Mouse (Mus musculus): ENCODE data around the gene Prox1. TPM values are rescaled to one million over a fixed set of nuclear protein-coding genes. Genes with fewer than 3 reads are reported as not detected.

The Prox1 gene
- 8.5 and 9.0 TPM in 2 replicates for polyA plus RNA-seq (2014; fragmentation: Nextera tagmentation; extraction: Ambion mirVana)

- Histone ChIP-seq H3K36me3 (ENCODE audit: control insufficient read depth, insufficient read depth, low read length) (no peaks in the 10 kb centered on the region), H3K4me2 (replicated peaks; ENCODE audit: low read depth, low read length) (peak within 1 kb of the TSS; percentile 81), H3K9ac (ENCODE audit: low read depth, low read length) (peak within 1 kb of the TSS; percentile 70), H3K27ac (ENCODE audit: low read depth, low read length) (peak within 1 kb of the TSS; percentile 94), H3K4me3 (ENCODE audit: low read depth, low read length) (peak within 1 kb of the TSS; percentile 80), H3K27me3 (ENCODE audit: control insufficient read depth, insufficient read depth, low read length) (peaks cover 14% of the 10 kb centered on the region), H3K9me3 (ENCODE audit: control insufficient read depth, low read length) (no peaks in the 10 kb centered on the region), H3K4me1 (replicated peaks; ENCODE audit: control insufficient read depth, insufficient read depth, low read length) (peaks cover 7% of the 10 kb centered on the region)
- DNase-seq (ENCODE audit: low spot score) (peak; percentile 86), ATAC-seq (ENCODE audit: low FRiP score) (peak; percentile 88)
- under 1% methylated on average over 57 of the region's 62 CpGs for WGBS
These were observed at the start of gene Prox1 for GRCm38 (mm10) chr1:190169911-190170818. Gene Prox1, minus strand, starts transcription at chr1:190170714.

GRCm38 (mm10) chr1:190216621-190217020, 46.1 kb upstream of the Prox1 start:
- H3K27me3 ChIP-seq (ENCODE audit: control insufficient read depth, insufficient read depth, low read length) = no peaks in the 10 kb centered on the region
- ATAC-seq (ENCODE audit: low FRiP score) = no peak
- H3K27ac ChIP-seq (ENCODE audit: low read depth, low read length) = no peak overlapping the region

GRCm38 (mm10) chr1:190214626-190215025, 44.1 kb upstream of the Prox1 start:
- no peak for ATAC-seq (ENCODE audit: low FRiP score)
- Histone ChIP-seq H3K9me3 (ENCODE audit: control insufficient read depth, low read length) (no peaks in the 10 kb centered on the region), H3K27ac (ENCODE audit: low read depth, low read length) (no peak overlapping the region), H3K36me3 (ENCODE audit: control insufficient read depth, insufficient read depth, low read length) (no peaks in the 10 kb centered on the region), H3K27me3 (ENCODE audit: control insufficient read depth, insufficient read depth, low read length) (no peaks in the 10 kb centered on the region), H3K4me2 (replicated peaks; ENCODE audit: low read depth, low read length) (no peak overlapping the region), H3K4me1 (replicated peaks; ENCODE audit: control insufficient read depth, insufficient read depth, low read length) (no peaks in the 10 kb centered on the region), H3K4me3 (ENCODE audit: low read depth, low read length) (no peak overlapping the region), H3K9ac (ENCODE audit: low read depth, low read length) (no peak overlapping the region)
- DNase-seq (ENCODE audit: low spot score) = no peak
- WGBS = 64% methylated on average over 7 of the region's 7 CpGs

More at GRCm38 (mm10) chr1:190216621-190217020, 46.1 kb upstream of the Prox1 start:
- Histone ChIP-seq H3K9me3 (ENCODE audit: control insufficient read depth, low read length) (no peaks in the 10 kb centered on the region), H3K4me3 (ENCODE audit: low read depth, low read length) (no peak overlapping the region), H3K36me3 (ENCODE audit: control insufficient read depth, insufficient read depth, low read length) (no peaks in the 10 kb centered on the region), H3K4me2 (replicated peaks; ENCODE audit: low read depth, low read length) (no peak overlapping the region), H3K9ac (ENCODE audit: low read depth, low read length) (no peak overlapping the region), H3K4me1 (replicated peaks; ENCODE audit: control insufficient read depth, insufficient read depth, low read length) (no peaks in the 10 kb centered on the region)
- 73% methylated on average over 15 of the region's 15 CpGs for WGBS
- DNase-seq (ENCODE audit: low spot score) = no peak

- Histone ChIP-seq H3K4me3 (ENCODE audit: low read depth, low read length) (no peak overlapping the region), H3K9ac (ENCODE audit: low read depth, low read length) (no peak overlapping the region), H3K27ac (ENCODE audit: low read depth, low read length) (no peak overlapping the region), H3K9me3 (ENCODE audit: control insufficient read depth, low read length) (no peaks in the 10 kb centered on the region), H3K36me3 (ENCODE audit: control insufficient read depth, insufficient read depth, low read length) (no peaks in the 10 kb centered on the region), H3K4me2 (replicated peaks; ENCODE audit: low read depth, low read length) (no peak overlapping the region), H3K4me1 (replicated peaks; ENCODE audit: control insufficient read depth, insufficient read depth, low read length) (no peaks in the 10 kb centered on the region), H3K27me3 (ENCODE audit: control insufficient read depth, insufficient read depth, low read length) (no peaks in the 10 kb centered on the region)
- no peak for DNase-seq (ENCODE audit: low spot score)
- 89% methylated on average over 6 of the region's 6 CpGs for WGBS
- ATAC-seq (ENCODE audit: low FRiP score) = no peak
These were observed 42.7 kb upstream of the Prox1 start for GRCm38 (mm10) chr1:190213175-190213574.

GRCm38 (mm10) chr1:190207246-190207645, 36.7 kb upstream of the Prox1 start:
- H3K9me3 ChIP-seq (ENCODE audit: control insufficient read depth, low read length) = no peaks in the 10 kb centered on the region
- ATAC-seq (ENCODE audit: low FRiP score) = no peak
- H3K27me3 ChIP-seq (ENCODE audit: control insufficient read depth, insufficient read depth, low read length) = no peaks in the 10 kb centered on the region
- no peak overlapping the region for H3K4me3 ChIP-seq (ENCODE audit: low read depth, low read length)
- no peak overlapping the region for H3K27ac ChIP-seq (ENCODE audit: low read depth, low read length)
- no peak overlapping the region for H3K9ac ChIP-seq (ENCODE audit: low read depth, low read length)
- H3K4me2 ChIP-seq (replicated peaks; ENCODE audit: low read depth, low read length) = no peak overlapping the region
- H3K36me3 ChIP-seq (ENCODE audit: control insufficient read depth, insufficient read depth, low read length) = no peaks in the 10 kb centered on the region
- WGBS = 88% methylated on average over 8 of the region's 8 CpGs
- H3K4me1 ChIP-seq (replicated peaks; ENCODE audit: control insufficient read depth, insufficient read depth, low read length) = no peaks in the 10 kb centered on the region
- no peak for DNase-seq (ENCODE audit: low spot score)

- ATAC-seq (ENCODE audit: low FRiP score) (no peak), DNase-seq (ENCODE audit: low spot score) (no peak)
- Histone ChIP-seq H3K27me3 (ENCODE audit: control insufficient read depth, insufficient read depth, low read length) (no peaks in the 10 kb centered on the region), H3K4me1 (replicated peaks; ENCODE audit: control insufficient read depth, insufficient read depth, low read length) (no peaks in the 10 kb centered on the region), H3K36me3 (ENCODE audit: control insufficient read depth, insufficient read depth, low read length) (no peaks in the 10 kb centered on the region), H3K27ac (ENCODE audit: low read depth, low read length) (no peak overlapping the region), H3K9ac (ENCODE audit: low read depth, low read length) (no peak overlapping the region), H3K4me2 (replicated peaks; ENCODE audit: low read depth, low read length) (no peak overlapping the region), H3K9me3 (ENCODE audit: control insufficient read depth, low read length) (no peaks in the 10 kb centered on the region), H3K4me3 (ENCODE audit: low read depth, low read length) (no peak overlapping the region)
- 94% methylated on average over 2 of the region's 2 CpGs for WGBS
These were observed 35.2 kb upstream of the Prox1 start for GRCm38 (mm10) chr1:190205691-190206090.

GRCm38 (mm10) chr1:190204378-190205070, 34.0 kb upstream of the Prox1 start:
- DNase-seq (ENCODE audit: low spot score) (no peak), ATAC-seq (ENCODE audit: low FRiP score) (no peak)
- no peaks in the 10 kb centered on the region for H3K4me1 ChIP-seq (replicated peaks; ENCODE audit: control insufficient read depth, insufficient read depth, low read length)

GRCm38 (mm10) chr1:190201696-190202095, 31.2 kb upstream of the Prox1 start:
- Histone ChIP-seq H3K4me2 (replicated peaks; ENCODE audit: low read depth, low read length) (no peak overlapping the region), H3K4me1 (replicated peaks; ENCODE audit: control insufficient read depth, insufficient read depth, low read length) (no peaks in the 10 kb centered on the region)

More at GRCm38 (mm10) chr1:190204378-190205070, 34.0 kb upstream of the Prox1 start:
- no peak overlapping the region for H3K4me2 ChIP-seq (replicated peaks; ENCODE audit: low read depth, low read length)
- 33% methylated on average over 10 of the region's 10 CpGs for WGBS
- H3K4me3 ChIP-seq (ENCODE audit: low read depth, low read length) = no peak overlapping the region
- no peaks in the 10 kb centered on the region for H3K9me3 ChIP-seq (ENCODE audit: control insufficient read depth, low read length)
- H3K9ac ChIP-seq (ENCODE audit: low read depth, low read length) = no peak overlapping the region
- H3K27me3 ChIP-seq (ENCODE audit: control insufficient read depth, insufficient read depth, low read length) = no peaks in the 10 kb centered on the region
- H3K36me3 ChIP-seq (ENCODE audit: control insufficient read depth, insufficient read depth, low read length) = no peaks in the 10 kb centered on the region
- H3K27ac ChIP-seq (ENCODE audit: low read depth, low read length) = no peak overlapping the region

More at GRCm38 (mm10) chr1:190201696-190202095, 31.2 kb upstream of the Prox1 start:
- WGBS = 93% methylated on average over 6 of the region's 6 CpGs
- H3K36me3 ChIP-seq (ENCODE audit: control insufficient read depth, insufficient read depth, low read length) = no peaks in the 10 kb centered on the region
- ATAC-seq (ENCODE audit: low FRiP score) (no peak), DNase-seq (ENCODE audit: low spot score) (no peak)
- no peak overlapping the region for H3K27ac ChIP-seq (ENCODE audit: low read depth, low read length)
- no peak overlapping the region for H3K9ac ChIP-seq (ENCODE audit: low read depth, low read length)
- no peak overlapping the region for H3K4me3 ChIP-seq (ENCODE audit: low read depth, low read length)
- no peaks in the 10 kb centered on the region for H3K27me3 ChIP-seq (ENCODE audit: control insufficient read depth, insufficient read depth, low read length)
- H3K9me3 ChIP-seq (ENCODE audit: control insufficient read depth, low read length) = no peaks in the 10 kb centered on the region
